Mouse (Mus musculus) G1E (cell line): ENCODE data around the gene Enox1.

Source experiments
- CTCF ChIP-seq: IDR thresholded peaks from 2 replicates; pipeline ENCODE4 v1.5.1; 2012; ENCODE audit warnings: low read depth, low read length, inconsistent platforms, mixed read lengths
- GATA1 ChIP-seq: IDR thresholded peaks from 2 replicates; pipeline ENCODE4 v1.6.1; 2012; ENCODE audit warnings: borderline replicate concordance, low read length, inconsistent platforms, mixed read lengths
- GATA2 ChIP-seq: IDR thresholded peaks from 2 replicates; pipeline ENCODE4 v1.6.1; 2012; ENCODE audit warnings: low read depth, low read length, inconsistent platforms, borderline replicate concordance
- POLR2AphosphoS5 ChIP-seq: IDR thresholded peaks from 2 replicates; pipeline ENCODE4 v1.6.1; 2012; ENCODE audit warnings: low read depth, low read length, inconsistent platforms; ENCODE audit not compliant: insufficient replicate concordance
- TAL1 ChIP-seq: conservative IDR thresholded peaks from 2 replicates; pipeline ENCODE4 v1.6.1; 2012; ENCODE audit warnings: low read depth, low read length, inconsistent platforms, mixed read lengths

- TF ChIP-seq CTCF: no peak
- TF ChIP-seq GATA1: no peak
- no peak for TF ChIP-seq POLR2AphosphoS5
- no peak for TF ChIP-seq TAL1
- no peak for TF ChIP-seq GATA2
These were observed 482.1 kb downstream of the Enox1 start for GRCm38 (mm10) chr14:77638616-77639015.
